Mouse (Mus musculus) liver, embryonic 14.5 days (tissue): Measurements from ENCODE around the gene Picalm.

ENCODE experiments used
- CTCF ChIP-seq: IDR thresholded peaks from 2 replicates; pipeline ENCODE4 v1.5.1; 2016; ENCODE audit warnings: antibody characterized with exemption, low read depth, control low read depth
- EP300 ChIP-seq: IDR thresholded peaks from 2 replicates; pipeline ENCODE4 v1.6.1; 2016; ENCODE audit warnings: antibody characterized with exemption, low read depth

GRCm38 (mm10) chr7:90095766-90096372, 34.1 kb upstream of the Picalm start:
- TF ChIP-seq CTCF (no peak), EP300 (no peak)
